Mouse (Mus musculus): ENCODE data around the gene Krtap4-8.
"Not testable (repeated sequence)": the region's sequence is repeated elsewhere in the genome, so short reads cannot be mapped to it uniquely, and the experiment has no call there.

DNA sequence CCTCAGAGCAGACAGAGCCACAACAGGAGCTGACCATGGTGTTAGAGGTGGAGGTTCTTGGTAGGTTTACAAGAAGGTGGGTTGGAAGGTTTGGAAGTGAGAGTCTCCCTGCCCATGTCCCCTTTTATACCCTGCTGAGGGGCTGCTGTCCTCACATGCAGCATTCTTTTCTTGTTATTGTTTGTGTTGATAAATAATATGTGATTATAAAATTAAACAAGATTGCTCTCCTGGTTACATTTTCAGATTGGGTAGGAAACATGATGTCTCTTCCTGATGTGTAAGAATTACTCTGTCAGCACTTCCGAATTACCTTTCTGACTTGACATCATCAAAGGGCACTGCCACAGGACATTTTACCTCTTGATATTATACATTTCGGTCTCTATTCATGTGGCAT, 35.1 kb upstream of the Krtap4-8 start, which contains the start of gene Gm11564:
- not testable (repeated sequence) for TF ChIP-seq CTCF, EP300 (IDR thresholded peaks at IDR 0.05; ENCODE audit: low read depth)
